Mouse (Mus musculus) forebrain, embryonic 13.5 days (tissue): Measurements from ENCODE around the gene Apof. TPM values are rescaled to one million over a fixed set of nuclear protein-coding genes. Genes with fewer than 3 reads are reported as not detected.

ENCODE experiments used
- ATAC-seq: fragments of 200-750 bp; cut with Nextera tagmentation; 2 replicates; pipeline ENCODE4 v1.8.0; 2017
- H3K27ac ChIP-seq: fragments of 300-500 bp; sonication (generic); 2 replicates; pipeline ENCODE4 v1.5.1; 2015; ENCODE audit warnings: inconsistent platforms, mild to moderate bottlenecking, moderate library complexity
- H3K27me3 ChIP-seq: fragments of 300-500 bp; sonication (generic); 2 replicates; pipeline ENCODE4 v1.6.1; 2015; ENCODE audit warnings: mild to moderate bottlenecking, inconsistent platforms
- H3K36me3 ChIP-seq: fragments of 300-500 bp; sonication (generic); 2 replicates; pipeline ENCODE4 v1.6.1; 2015; ENCODE audit warnings: mild to moderate bottlenecking, inconsistent platforms; ENCODE audit not compliant: poor library complexity, severe bottlenecking
- H3K4me1 ChIP-seq: fragments of 300-500 bp; sonication (generic); 2 replicates; pipeline ENCODE4 v1.6.1; 2015; ENCODE audit warnings: inconsistent platforms
- H3K4me2 ChIP-seq: fragments of 300-500 bp; sonication (generic); 2 replicates; pipeline ENCODE4 v1.6.1; 2015; ENCODE audit warnings: inconsistent platforms, mild to moderate bottlenecking, moderate library complexity
- H3K4me3 ChIP-seq: fragments of 300-500 bp; sonication (generic); 2 replicates; pipeline ENCODE4 v1.5.1; 2015; ENCODE audit warnings: mild to moderate bottlenecking, inconsistent platforms
- H3K9ac ChIP-seq: fragments of 300-500 bp; sonication (generic); 2 replicates; pipeline ENCODE4 v1.6.1; 2015; ENCODE audit warnings: mild to moderate bottlenecking, inconsistent platforms
- H3K9me3 ChIP-seq: fragments of 300-500 bp; sonication (generic); replicated peaks from 2 replicates; pipeline ENCODE4 v1.6.1; 2016; ENCODE audit warnings: inconsistent platforms
- WGBS: fragments of 180-500 bp; shearing (Covaris S2); methylation state at CpG from one replicate; pipeline ENCODE4 v1.1.7; 2015; 5-methylcytosine and 5-hydroxymethylcytosine counted together
- polyA plus RNA-seq: library from polyadenylated mRNA; unstranded; fragments of >200 nt; fragmentation: Nextera tagmentation; extraction: Ambion mirVana; gene quantifications from 2 replicates; pipeline ENCODE4 v1.2.1, GENCODE M21; 2015

The Apof gene
- polyA plus RNA-seq: 0.14 TPM in 1 of 2 replicates, not detected in the other

DNA sequence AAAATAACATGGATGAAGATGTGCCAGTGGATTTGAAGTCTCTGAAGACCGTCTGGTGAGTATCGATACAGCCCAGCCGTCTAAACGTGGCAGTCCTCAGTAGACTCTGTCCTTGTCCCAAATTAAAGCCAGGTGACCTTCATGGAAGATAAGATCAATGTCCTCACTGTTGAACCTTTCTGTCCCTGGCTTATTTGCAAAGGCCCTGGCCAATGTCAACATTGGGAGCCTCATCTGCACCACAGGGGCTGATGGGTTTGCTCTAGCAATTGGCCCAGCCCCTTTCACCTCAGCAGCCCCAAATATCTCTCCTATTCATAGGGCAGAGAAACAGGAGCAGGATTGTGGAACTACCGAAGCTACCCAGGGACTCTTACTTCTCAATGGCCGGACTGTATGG is at the start of gene Apof:
TSS of gene Apof (plus strand) at position 301 of the 400 bp plus-strand sequence.
- H3K4me2 ChIP-seq: no peak within 1 kb of the TSS
- H3K36me3 ChIP-seq: no peaks in the 10 kb centered on the region
- ATAC-seq: no peak
- peaks cover 7% of the 10 kb centered on the region; the same call in 1 of the 2 replicates for H3K27me3 ChIP-seq
- H3K9me3 ChIP-seq: no peaks in the 10 kb centered on the region
- H3K4me1 ChIP-seq: peaks cover 4% of the 10 kb centered on the region
- 89% methylated on average over 6 of the region's 6 CpGs for WGBS
- H3K27ac ChIP-seq: no peak within 1 kb of the TSS
- H3K9ac ChIP-seq: no peak within 1 kb of the TSS
- H3K4me3 ChIP-seq: no peak within 1 kb of the TSS

DNA sequence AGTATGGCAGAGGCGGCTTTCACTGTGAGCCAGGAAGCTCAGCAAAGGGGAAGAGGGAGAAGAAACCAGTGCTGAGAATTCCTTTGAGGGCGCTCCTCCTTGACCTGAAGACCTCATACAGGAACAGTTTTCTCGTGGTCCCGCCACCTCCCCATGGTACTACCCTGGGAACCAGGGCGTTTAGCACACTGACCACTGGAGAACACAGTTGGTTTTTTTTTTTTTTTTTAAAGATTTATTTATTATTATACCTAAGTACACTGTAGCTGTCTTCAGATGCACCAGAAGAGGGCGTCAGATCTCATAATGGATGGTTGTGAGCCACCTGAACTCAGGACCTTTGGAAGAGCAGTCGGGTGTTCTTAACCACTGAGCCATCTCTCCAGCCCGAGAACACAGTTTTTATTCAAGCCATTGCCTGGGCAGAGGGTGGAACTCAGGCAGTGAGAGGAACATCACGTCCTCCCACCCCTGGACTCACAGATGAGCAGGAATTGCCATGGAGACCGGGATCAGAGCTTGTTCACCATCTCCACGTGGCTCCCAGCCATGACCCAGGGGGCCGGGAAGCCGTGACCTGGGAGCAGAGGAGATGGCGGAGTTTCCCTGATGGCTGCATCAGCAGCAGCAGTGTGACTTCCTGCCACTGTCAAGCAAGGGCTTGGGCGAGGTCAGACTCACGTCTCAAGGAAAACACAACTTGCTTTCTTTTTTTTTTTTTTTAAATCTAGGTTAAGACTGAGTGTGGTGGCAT is 46.8 kb upstream of the Apof start:
- H3K4me3 ChIP-seq: no peak overlapping the region
- H3K4me2 ChIP-seq: no peak overlapping the region
- H3K4me1 ChIP-seq: peaks cover 11% of the 10 kb centered on the region; the same call in 1 of the 2 replicates
- H3K9me3 ChIP-seq: no peaks in the 10 kb centered on the region
- H3K27ac ChIP-seq: no peak overlapping the region
- no peak for ATAC-seq
- no peak overlapping the region for H3K9ac ChIP-seq
- no peaks in the 10 kb centered on the region for H3K27me3 ChIP-seq
- H3K36me3 ChIP-seq: no peaks in the 10 kb centered on the region
- 68% methylated on average over 16 of the region's 16 CpGs for whole genome bisulfite sequencing

DNA sequence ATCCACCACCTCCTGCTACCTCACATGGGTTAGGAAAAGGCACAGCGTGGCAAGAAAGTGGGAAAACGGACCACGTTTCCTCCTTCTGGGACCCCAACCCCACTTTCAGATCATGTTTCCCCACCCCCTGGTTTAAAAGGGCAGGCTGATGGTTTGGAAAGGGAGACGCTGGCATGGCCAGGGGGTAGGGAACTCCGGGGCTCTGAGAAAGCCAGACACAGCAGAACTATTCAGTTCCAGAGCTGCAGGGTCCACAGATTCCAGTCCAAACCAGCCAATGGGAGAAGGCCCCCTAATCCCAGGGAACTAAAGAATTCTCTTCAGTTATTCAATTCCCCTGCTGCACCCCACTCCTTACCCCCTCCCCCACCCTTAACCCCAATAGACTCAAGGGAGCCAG is 43.4 kb upstream of the Apof start:
- Histone ChIP-seq H3K4me2 (no peak overlapping the region), H3K36me3 (no peaks in the 10 kb centered on the region), H3K27ac (no peak overlapping the region), H3K9ac (no peak overlapping the region), H3K27me3 (no peaks in the 10 kb centered on the region), H3K4me3 (no peak overlapping the region), H3K4me1 (peaks cover 11% of the 10 kb centered on the region; the same call in 1 of the 2 replicates), H3K9me3 (no peaks in the 10 kb centered on the region)
- WGBS: 31% methylated on average over 5 of the region's 5 CpGs
- ATAC-seq: no peak

DNA sequence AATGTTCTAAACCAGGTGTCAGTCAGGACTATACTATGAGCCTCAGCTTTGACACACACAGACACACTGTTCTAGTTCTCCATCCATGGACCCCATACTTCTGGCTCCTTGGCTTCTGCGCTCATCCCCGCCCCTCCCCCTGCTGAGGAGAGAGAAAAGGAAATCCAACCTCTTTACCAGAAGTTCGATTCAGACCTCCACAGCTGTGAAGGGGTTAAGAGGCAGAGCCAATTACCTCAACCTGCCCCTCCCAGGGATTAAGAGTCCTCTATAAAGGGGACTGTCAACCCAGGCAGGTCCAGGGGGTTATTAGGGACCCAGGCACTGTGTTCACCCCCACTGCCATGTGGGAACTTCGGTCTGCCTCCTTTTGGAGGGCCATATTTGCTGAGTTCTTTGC is 42.9 kb upstream of the Apof start, which contains the start of gene Mip:
TSS of gene Mip (plus strand) at position 301 of the 400 bp plus-strand sequence.
- Histone ChIP-seq H3K4me1 (peaks cover 11% of the 10 kb centered on the region; the same call in 1 of the 2 replicates), H3K27me3 (no peaks in the 10 kb centered on the region), H3K36me3 (no peaks in the 10 kb centered on the region), H3K4me3 (no peak within 1 kb of the TSS), H3K9ac (no peak within 1 kb of the TSS), H3K27ac (no peak within 1 kb of the TSS), H3K4me2 (no peak within 1 kb of the TSS), H3K9me3 (no peaks in the 10 kb centered on the region)
- no peak for ATAC-seq
- WGBS: 12% methylated on average over 4 of the region's 4 CpGs

DNA sequence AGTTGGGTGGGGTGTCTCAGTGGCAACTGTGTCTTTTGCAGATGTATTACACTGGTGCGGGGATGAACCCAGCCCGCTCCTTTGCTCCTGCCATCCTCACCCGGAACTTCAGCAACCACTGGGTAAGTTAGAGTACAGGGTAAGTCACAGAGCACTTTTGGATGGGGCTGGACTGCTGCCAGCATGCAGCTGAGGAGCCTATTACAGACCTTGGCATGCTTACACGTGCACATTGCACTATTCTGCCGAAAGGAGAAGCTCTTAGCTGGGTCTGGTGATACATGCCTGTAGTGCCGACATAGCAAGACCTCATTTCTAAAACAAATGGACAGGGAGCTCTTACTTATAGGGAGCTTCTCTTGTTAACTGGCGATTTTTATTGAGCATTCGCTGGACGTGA is 40.9 kb upstream of the Apof start:
- no peak for ATAC-seq

DNA sequence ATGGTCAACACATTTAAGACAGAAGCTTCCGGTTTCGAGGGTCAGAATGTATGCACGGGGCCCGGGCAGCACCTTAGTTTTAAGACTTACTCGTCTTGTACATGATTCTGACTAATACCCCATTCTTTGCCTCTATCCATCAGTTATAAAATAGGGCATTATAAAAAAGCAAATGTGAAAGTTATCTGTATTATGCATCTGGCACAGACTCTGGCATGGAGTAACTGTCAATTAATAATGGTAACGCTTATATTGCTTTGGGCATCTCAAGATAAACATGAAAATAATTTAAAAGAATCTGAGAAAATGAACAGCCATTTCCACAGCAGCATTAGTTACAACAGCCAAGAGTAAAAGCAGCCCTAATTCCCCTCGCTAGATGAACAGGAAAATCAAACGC is 40.5 kb upstream of the Apof start:
- H3K27ac ChIP-seq: no peak overlapping the region
- H3K9ac ChIP-seq: no peak overlapping the region
- WGBS: 93% methylated on average over 8 of the region's 8 CpGs
- H3K9me3 ChIP-seq: no peaks in the 10 kb centered on the region
- H3K4me2 ChIP-seq: no peak overlapping the region
- H3K4me3 ChIP-seq: no peak overlapping the region
- peaks cover 20% of the 10 kb centered on the region; the same call in 1 of the 2 replicates for H3K4me1 ChIP-seq
- H3K36me3 ChIP-seq: no peaks in the 10 kb centered on the region
- ATAC-seq: no peak
- no peaks in the 10 kb centered on the region for H3K27me3 ChIP-seq

More for the DNA sequence above, 40.9 kb upstream of the Apof start:
- Histone ChIP-seq H3K27ac (no peak overlapping the region), H3K27me3 (no peaks in the 10 kb centered on the region), H3K4me2 (no peak overlapping the region), H3K9me3 (no peaks in the 10 kb centered on the region), H3K9ac (no peak overlapping the region), H3K4me3 (no peak overlapping the region), H3K36me3 (no peaks in the 10 kb centered on the region), H3K4me1 (peaks cover 17% of the 10 kb centered on the region; the same call in 1 of the 2 replicates)
- WGBS: 80% methylated on average over 9 of the region's 9 CpGs

DNA sequence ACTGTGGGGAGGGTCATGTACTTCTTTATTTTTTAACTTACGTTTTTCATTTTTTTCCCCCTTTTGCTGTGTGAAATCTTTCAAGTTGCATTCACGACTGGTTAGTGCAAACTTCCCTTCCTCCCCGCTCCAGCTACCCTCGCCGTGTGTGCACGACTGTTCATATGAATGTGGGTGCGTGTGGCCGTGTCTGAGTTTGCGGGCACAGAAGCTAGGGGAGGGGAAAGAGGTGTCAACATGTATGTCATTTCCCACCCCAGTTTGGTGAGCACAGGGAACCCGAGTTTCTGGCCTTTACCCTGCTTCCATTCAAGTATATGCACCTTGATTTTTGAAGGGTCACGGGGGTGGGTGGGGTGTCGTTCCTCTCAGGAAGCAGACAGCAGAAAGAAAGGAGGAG is 37.9 kb upstream of the Apof start:
- Histone ChIP-seq H3K27me3 (no peaks in the 10 kb centered on the region), H3K9me3 (no peaks in the 10 kb centered on the region), H3K4me3 (no peak overlapping the region), H3K27ac (no peak overlapping the region), H3K36me3 (no peaks in the 10 kb centered on the region), H3K4me2 (no peak overlapping the region), H3K9ac (no peak overlapping the region), H3K4me1 (peaks cover 25% of the 10 kb centered on the region)
- 75% methylated on average over 12 of the region's 12 CpGs for WGBS
- ATAC-seq: no peak

DNA sequence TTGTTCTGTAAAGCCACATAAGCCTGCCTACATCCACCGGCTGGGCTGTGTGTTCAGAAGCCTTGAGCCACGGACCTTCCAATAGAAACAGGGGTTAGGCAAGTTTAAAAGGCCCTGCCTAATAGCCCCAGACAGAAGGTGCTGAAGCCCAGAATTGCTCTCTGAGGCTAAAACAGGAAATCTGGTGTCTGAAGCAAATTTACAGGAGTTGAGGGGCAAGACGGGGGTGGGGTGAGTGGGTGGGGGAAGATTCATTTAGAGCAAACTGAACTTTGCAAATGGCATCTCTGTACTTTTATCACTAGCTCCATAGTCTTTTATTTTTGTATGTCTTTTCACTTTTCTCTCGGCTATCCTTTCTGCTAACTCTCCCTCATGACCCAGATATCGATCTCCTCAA is 37.3 kb upstream of the Apof start:
- no peak for ATAC-seq
- 0 out of 2 replicates have a peak overlapping the region, but pooled peaks have one; percentile 92 for H3K27ac ChIP-seq

DNA sequence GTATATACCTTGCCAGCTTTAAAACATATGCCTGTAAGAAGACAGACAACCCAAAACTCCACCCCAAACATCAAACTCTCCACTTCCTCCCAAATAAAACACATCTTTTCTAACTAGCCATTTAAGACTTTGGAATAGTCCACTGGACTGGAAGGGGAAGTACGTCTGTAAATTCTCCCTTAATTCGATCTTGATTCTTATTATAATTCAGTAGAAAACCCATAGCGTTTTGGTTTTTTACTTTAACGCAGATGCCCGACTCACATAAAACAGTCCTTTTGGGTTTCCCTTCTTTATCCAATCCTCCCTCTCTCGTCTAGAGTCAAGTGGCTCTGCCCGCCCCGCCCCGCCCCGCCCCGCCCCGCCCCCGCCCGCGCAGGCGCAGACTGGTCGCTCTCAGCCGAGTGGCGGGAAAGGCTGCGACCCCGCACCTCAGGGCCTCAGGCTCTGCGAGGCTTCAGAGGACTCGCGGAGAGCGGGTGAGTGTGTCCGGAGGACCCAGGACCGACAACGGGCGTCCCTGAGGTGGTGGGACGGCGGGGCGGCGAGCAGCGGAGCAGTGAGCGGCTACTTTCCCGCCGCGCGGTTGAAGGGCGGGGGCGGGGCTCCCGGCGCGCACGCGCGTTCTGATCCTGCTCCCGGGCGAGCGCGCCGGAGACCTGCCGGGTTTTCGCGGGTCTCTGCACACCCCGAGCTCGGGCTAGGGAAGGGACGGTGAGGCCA is 36.6 kb upstream of the Apof start, which contains the start of gene Timeless:
TSS of gene Timeless (plus strand) at position 369 of the 723 bp plus-strand sequence.
- Histone ChIP-seq H3K36me3 (no peaks in the 10 kb centered on the region), H3K4me2 (peak within 1 kb of the TSS; percentile 69), H3K27ac (peak within 1 kb of the TSS; percentile 92), H3K9ac (peak within 1 kb of the TSS; percentile 84), H3K4me3 (peak within 1 kb of the TSS; percentile 73), H3K4me1 (peaks cover 21% of the 10 kb centered on the region), H3K9me3 (no peaks in the 10 kb centered on the region), H3K27me3 (no peaks in the 10 kb centered on the region)
- ATAC-seq: peak; percentile 93
- WGBS: under 1% methylated on average over 50 of the region's 58 CpGs

More for the DNA sequence above, 37.3 kb upstream of the Apof start:
- WGBS: 17% methylated on average over 5 of the region's 5 CpGs
- Histone ChIP-seq H3K9me3 (no peaks in the 10 kb centered on the region), H3K9ac (peak overlapping the region; percentile 84), H3K4me3 (peak overlapping the region; percentile 73), H3K4me1 (peaks cover 21% of the 10 kb centered on the region), H3K27me3 (no peaks in the 10 kb centered on the region), H3K36me3 (no peaks in the 10 kb centered on the region), H3K4me2 (peak overlapping the region; percentile 69)

DNA sequence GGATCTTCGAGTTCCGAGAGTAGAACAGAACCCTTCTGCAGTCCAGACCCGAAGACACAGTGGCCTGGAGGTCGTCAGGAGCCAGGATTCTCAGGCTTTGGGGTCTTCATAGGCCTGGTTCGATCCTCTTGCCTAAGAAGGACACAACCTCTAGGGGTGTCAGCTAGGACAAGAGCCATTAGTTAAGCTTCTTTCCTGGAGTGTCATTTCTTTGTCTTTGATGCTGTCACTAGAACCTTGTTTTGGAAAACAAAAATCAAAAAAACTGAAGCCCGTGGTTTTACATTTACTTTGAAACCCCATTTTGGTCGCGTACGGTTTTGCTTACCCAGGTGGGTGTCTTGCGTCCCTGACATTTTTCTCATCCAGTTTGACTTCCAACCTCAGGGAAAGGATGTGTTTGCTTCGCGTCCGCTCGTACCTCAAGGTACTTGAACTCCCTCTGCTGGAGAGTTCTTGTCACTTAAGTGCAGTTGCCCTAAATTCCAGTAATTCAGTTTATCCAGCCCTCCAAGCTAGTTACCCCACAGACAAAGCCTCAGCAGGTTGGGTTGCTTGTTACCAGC is 36.0 kb upstream of the Apof start:
- WGBS: under 1% methylated on average over 14 of the region's 14 CpGs
- peak overlapping the region; percentile 84 for H3K9ac ChIP-seq
- H3K4me3 ChIP-seq: peak overlapping the region; percentile 73
- H3K4me1 ChIP-seq: peaks cover 21% of the 10 kb centered on the region
- H3K27me3 ChIP-seq: no peaks in the 10 kb centered on the region
- no peaks in the 10 kb centered on the region for H3K9me3 ChIP-seq
- H3K27ac ChIP-seq: peak overlapping the region; percentile 92
- peak; percentile 41; the same call in 1 of the 2 replicates for ATAC-seq
- peak overlapping the region; percentile 69 for H3K4me2 ChIP-seq
- H3K36me3 ChIP-seq: no peaks in the 10 kb centered on the region

DNA sequence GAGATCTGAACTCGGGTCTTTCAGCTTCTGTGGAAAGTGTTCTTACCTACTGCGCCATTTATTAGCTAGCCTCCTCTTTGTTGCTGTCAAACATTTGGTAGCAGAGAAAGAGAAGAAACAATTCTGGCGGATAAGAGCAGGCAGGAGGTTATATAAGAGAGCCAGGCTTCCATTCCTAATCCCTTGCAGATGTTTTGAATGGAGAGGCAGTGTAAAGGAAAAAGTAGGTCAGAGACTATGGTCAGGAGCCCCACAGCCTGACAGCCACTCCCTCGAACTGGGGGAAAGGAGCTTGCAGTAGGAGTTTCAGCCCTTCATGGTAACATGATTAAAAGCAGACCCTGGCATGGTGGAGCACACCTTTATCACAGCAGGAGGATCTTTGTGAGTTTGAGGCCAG is 32.1 kb upstream of the Apof start:
- no peak for ATAC-seq

More for the DNA sequence above, 32.1 kb upstream of the Apof start:
- Histone ChIP-seq H3K4me3 (no peak overlapping the region), H3K27ac (no peak overlapping the region), H3K9ac (peak overlapping the region; percentile 31; the same call in 1 of the 2 replicates), H3K9me3 (no peaks in the 10 kb centered on the region), H3K27me3 (no peaks in the 10 kb centered on the region), H3K4me2 (no peak overlapping the region), H3K4me1 (peaks cover 25% of the 10 kb centered on the region), H3K36me3 (peaks cover 19% of the 10 kb centered on the region)
- WGBS: 31% methylated on average over 4 of the region's 4 CpGs
